Mouse (Mus musculus) liver, adult 2 months (tissue): ENCODE results near the gene Dolk.

Experiments used
- CTCF ChIP-seq: fragments of 200-500 bp; IDR thresholded peaks from 2 replicates; pipeline ENCODE4 v1.5.1; 2011; ENCODE audit warnings: low read depth, low read length, control low read depth
- POLR2A ChIP-seq: fragments of 200-500 bp; IDR thresholded peaks from 2 replicates; pipeline ENCODE4 v1.6.1; 2011; ENCODE audit warnings: low read length, control low read depth; ENCODE audit not compliant: insufficient read depth; ENCODE audit errors: extremely low read depth

DNA sequence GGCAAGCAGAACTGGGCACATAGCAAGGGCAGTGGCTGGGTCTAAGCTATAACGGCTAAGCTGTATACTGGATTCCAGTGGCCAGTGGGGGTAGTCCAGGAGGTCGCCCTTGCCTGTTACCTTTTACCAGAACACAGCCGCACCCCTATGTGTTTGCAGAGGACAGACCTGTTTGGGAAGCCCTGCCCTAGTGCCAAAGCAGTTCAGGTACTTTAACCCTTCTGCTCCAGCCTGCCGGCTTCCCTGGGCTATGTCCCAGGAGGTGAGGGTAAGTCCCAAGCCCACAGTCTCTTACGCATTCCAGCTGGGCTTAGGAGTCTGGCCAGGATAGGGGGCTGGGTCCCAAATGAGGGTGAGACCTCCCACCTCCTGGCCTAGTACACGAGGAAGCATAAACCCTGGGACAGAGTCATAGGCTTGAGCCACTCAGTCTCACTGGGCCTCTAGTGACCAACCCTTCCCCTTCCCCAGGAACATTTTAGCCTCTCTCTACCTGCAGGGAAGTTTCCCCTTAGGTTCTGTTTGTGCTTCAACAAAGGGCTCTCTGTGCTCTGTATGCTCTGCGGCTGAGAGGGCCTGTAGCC lies 41.4 kb downstream of the Dolk start:
- TF ChIP-seq CTCF, result no peak
- no peak for TF ChIP-seq POLR2A
